Mouse (Mus musculus) testis, adult 2 months (tissue): ENCODE data around the gene Fhit.
"Not testable (repeated sequence)": the region's sequence is repeated elsewhere in the genome, so short reads cannot be mapped to it uniquely, and the experiment has no call there.

Source experiments
- CTCF ChIP-seq: fragments of 200-500 bp; IDR thresholded peaks from 2 replicates; pipeline ENCODE4 v1.5.1; 2012; ENCODE audit warnings: low read depth, mild to moderate bottlenecking, inconsistent platforms, low read length, moderate library complexity; ENCODE audit not compliant: control insufficient read depth, insufficient read depth, insufficient replicate concordance
- POLR2A ChIP-seq: fragments of 200-500 bp; IDR thresholded peaks from 2 replicates; pipeline ENCODE4 v1.6.1; 2012; ENCODE audit warnings: low read depth, mild to moderate bottlenecking, inconsistent platforms, low read length, moderate library complexity; ENCODE audit not compliant: control insufficient read depth

DNA sequence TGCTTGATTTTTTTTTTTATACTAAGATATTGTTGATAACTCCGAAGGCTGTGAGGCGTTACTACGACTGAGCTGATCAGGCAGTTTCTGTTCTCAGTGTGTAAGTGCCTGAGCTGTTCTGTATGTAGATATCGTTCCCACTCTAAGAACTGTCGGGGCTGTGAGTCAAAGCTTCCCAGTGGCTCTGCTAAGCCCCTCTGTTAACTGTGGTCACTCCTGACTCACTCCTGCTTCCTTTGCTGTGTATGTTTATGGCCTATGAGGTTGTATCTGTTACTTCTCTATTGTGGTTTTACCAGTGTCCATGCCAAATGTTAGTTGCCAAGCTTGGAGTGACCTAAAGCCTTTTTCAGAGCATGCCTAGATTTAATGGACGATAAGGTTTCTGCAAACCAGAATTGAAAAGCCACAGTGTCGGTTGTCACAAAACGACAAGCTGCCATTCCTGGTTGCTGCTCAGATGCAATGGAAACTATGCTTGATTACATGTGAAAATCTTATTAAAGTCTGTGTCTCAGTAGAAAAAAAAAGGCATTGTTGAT lies 1333.1 kb downstream of the Fhit start:
- TF ChIP-seq CTCF, POLR2A: not testable (repeated sequence)
